Mouse (Mus musculus) liver, adult 2 months (tissue): ENCODE measurements at regions not wholly inside any gene's neighbourhood (a gene's known extent, or its start where the extent isn't known, plus 50 kb on each side); places are given as distances from the start of the nearest gene placed in this dataset.

Source experiments
- CTCF ChIP-seq: fragments of 200-500 bp; IDR thresholded peaks from 2 replicates; pipeline ENCODE4 v1.5.1; 2011; ENCODE audit warnings: low read depth, low read length, control low read depth
- POLR2A ChIP-seq: fragments of 200-500 bp; IDR thresholded peaks from 2 replicates; pipeline ENCODE4 v1.6.1; 2011; ENCODE audit warnings: low read length, control low read depth; ENCODE audit not compliant: insufficient read depth; ENCODE audit errors: extremely low read depth

- TF ChIP-seq POLR2A (no peak), CTCF (no peak)
These were observed 70.2 kb upstream of the Acsl1 start for GRCm38 (mm10) chr8:46400595-46400994.
